ENCODE assay signal across 8 mouse cellular contexts in the genomic region with DNA sequence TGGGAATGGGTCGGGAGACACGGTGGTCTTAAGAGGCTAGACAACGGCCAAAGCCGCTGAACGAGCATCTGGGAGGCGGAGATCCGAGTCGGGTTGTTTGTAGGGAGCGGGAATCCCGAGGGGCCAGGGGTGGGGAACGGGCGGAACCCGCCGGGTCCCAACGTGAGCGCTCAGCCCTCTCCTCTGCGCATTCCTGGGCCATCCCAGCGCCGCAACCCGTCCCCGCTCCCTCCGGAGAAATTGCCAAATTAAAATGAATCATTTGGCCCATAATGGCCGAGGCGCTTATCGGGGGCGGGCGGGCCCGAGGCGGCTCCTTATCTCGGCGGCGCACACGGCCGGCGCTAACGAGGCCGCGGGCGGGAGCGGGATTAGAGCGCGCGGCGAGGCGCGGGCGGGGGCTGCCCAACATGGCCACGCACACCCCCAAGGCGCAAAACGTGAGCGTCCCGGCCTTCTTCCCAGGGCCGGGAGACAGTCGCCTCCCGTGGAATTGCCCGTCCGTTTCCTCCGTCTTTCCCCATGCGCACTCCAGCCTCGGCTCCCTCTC. TPM values are rescaled to one million over a fixed set of nuclear protein-coding genes. Genes with fewer than 3 reads are reported as not detected.
DNase-seq lines count a peak whose midpoint lies in the region; ATAC-seq and TF ChIP-seq lines count a peak whose summit lies in the region.

Gene Tal1 (plus strand): TSS at position 56 of the 550 bp plus-strand sequence.

- H3K27ac ChIP-seq in layer of hippocampus, adult 2 months = peak within 1 kb of the TSS; percentile 81
- H3K27ac ChIP-seq in heart, embryonic 16.5 days (ENCODE audit: low read length) = peak within 1 kb of the TSS; percentile 80
- peak within 1 kb of the TSS; percentile 75 for H3K27ac ChIP-seq in limb, embryonic 10.5 days
- H3K27ac ChIP-seq in midbrain, embryonic 14.5 days (replicated peaks; ENCODE audit: low read depth, low read length) = peak within 1 kb of the TSS; percentile 95

- 1% methylated on average over 60 of the region's 60 CpGs for WGBS in heart, embryonic 16.5 days
- WGBS in limb, embryonic 10.5 days = under 1% methylated on average over 60 of the region's 60 CpGs
- under 1% methylated on average over 60 of the region's 60 CpGs for WGBS in midbrain, embryonic 14.5 days

- no peak for TF ChIP-seq CTCF in layer of hippocampus, adult 2 months (conservative IDR thresholded peaks at IDR 0.05)

- peak within 1 kb of the TSS; percentile 65 for H3K9ac ChIP-seq in heart, embryonic 16.5 days (ENCODE audit: low read length)
- peak within 1 kb of the TSS; percentile 68 for H3K9ac ChIP-seq in midbrain, embryonic 14.5 days (replicated peaks; ENCODE audit: low read length)

- no peak for DNase-seq in layer of hippocampus, adult 2 months (ENCODE audit: low spot score in 2 of 2)
- DNase-seq in layer of hippocampus, adult 18-20 months (ENCODE audit: low spot score in 2 of 2) = no peak
- peak; percentile 71 for DNase-seq in embryo, embryonic 9.5 days (ENCODE audit: extremely low spot score)
- peak; percentile 73 for DNase-seq in limb, embryonic 10.5 days (ENCODE audit: low spot score)
- DNase-seq in midbrain, embryonic 14.5 days = peak; percentile 87
- no peak for DNase-seq in ovary, adult 18-20 months (ENCODE audit: low spot score)
- no peak for DNase-seq in cerebellum, adult 11-12 months

- ATAC-seq in heart, embryonic 16.5 days (replicated peaks; ENCODE audit: extremely low read depth, insufficient read depth, low FRiP score) = peak; percentile 21
- ATAC-seq in midbrain, embryonic 14.5 days (ENCODE audit: low FRiP score, low TSS enrichment) = peak; percentile 82

- H3K36me3 ChIP-seq in heart, embryonic 16.5 days (ENCODE audit: control insufficient read depth, insufficient read depth) = no peaks in the 10 kb centered on the region
- H3K36me3 ChIP-seq in limb, embryonic 10.5 days = no peaks in the 10 kb centered on the region
- no peaks in the 10 kb centered on the region for H3K36me3 ChIP-seq in midbrain, embryonic 14.5 days (ENCODE audit: control insufficient read depth, insufficient read depth, low read length)

- H3K4me1 ChIP-seq in heart, embryonic 16.5 days (ENCODE audit: control insufficient read depth, insufficient read depth, low read length) = peaks cover 12% of the 10 kb centered on the region
- peaks cover 32% of the 10 kb centered on the region for H3K4me1 ChIP-seq in limb, embryonic 10.5 days
- 0 out of 2 replicates have a peak, but pooled peaks cover 6% of the 10 kb centered on the region for H3K4me1 ChIP-seq in midbrain, embryonic 14.5 days (ENCODE audit: control insufficient read depth, insufficient read depth, low read length)

- H3K4me2 ChIP-seq in heart, embryonic 16.5 days (ENCODE audit: low read depth, low read length) = peak within 1 kb of the TSS; percentile 71
- H3K4me2 ChIP-seq in midbrain, embryonic 14.5 days (ENCODE audit: low read length) = peak within 1 kb of the TSS; percentile 97

- peak within 1 kb of the TSS; percentile 46 for H3K4me3 ChIP-seq in layer of hippocampus, adult 2 months
- peak within 1 kb of the TSS; percentile 56 for H3K4me3 ChIP-seq in heart, embryonic 16.5 days (ENCODE audit: low read length)
- H3K4me3 ChIP-seq in limb, embryonic 10.5 days = peak within 1 kb of the TSS; percentile 46
- peak within 1 kb of the TSS; percentile 43 for H3K4me3 ChIP-seq in midbrain, embryonic 14.5 days (replicated peaks; ENCODE audit: low read depth, low read length)

- no peaks in the 10 kb centered on the region for H3K9me3 ChIP-seq in heart, embryonic 16.5 days (replicated peaks; ENCODE audit: control insufficient read depth, low read length)
- H3K9me3 ChIP-seq in limb, embryonic 10.5 days (replicated peaks) = no peaks in the 10 kb centered on the region
- no peaks in the 10 kb centered on the region for H3K9me3 ChIP-seq in midbrain, embryonic 14.5 days (ENCODE audit: control insufficient read depth, low read length)

- peaks cover 66% of the 10 kb centered on the region for H3K27me3 ChIP-seq in heart, embryonic 16.5 days (ENCODE audit: control insufficient read depth, insufficient read depth, low read length)
- peaks cover 100% of the 10 kb centered on the region for H3K27me3 ChIP-seq in limb, embryonic 10.5 days (ENCODE audit: low read depth, poor library complexity, severe bottlenecking)
- H3K27me3 ChIP-seq in midbrain, embryonic 14.5 days (ENCODE audit: control insufficient read depth, insufficient read depth, low read length) = peaks cover 67% of the 10 kb centered on the region

RNA-seq across cellular contexts. Expression of gene Tal1, which starts in this region (rescaled TPM):
- 1 to 10 TPM in 1 of 2 experiments, under 1 TPM in 1; 0.86 to 1.0 TPM for total RNA-seq in layer of hippocampus, adult 2 months (2021)
- 1 to 10 TPM in 1 of 2 experiments, under 1 TPM in 1; 0.84 to 1.3 TPM for total RNA-seq in layer of hippocampus, adult 18-20 months (2021)
- polyA plus RNA-seq in heart, embryonic 16.5 days (2015; fragmentation: Nextera tagmentation; extraction: Ambion mirVana) = 0.89 and 1.3 TPM in 2 replicates
- 1.7 TPM in 2 replicates for polyA plus RNA-seq in limb, embryonic 10.5 days (2016; fragmentation: Nextera tagmentation; extraction: Ambion mirVana)
- polyA plus RNA-seq in midbrain, embryonic 14.5 days (2014; fragmentation: Nextera tagmentation; extraction: Ambion mirVana) = 23.1 and 23.8 TPM in 2 replicates

Comparison
In these comparisons a context has a peak if more than half of its experiments do, and no peak if none do; other contexts are left out.
1. DNase-seq: peak in embryo, embryonic 9.5 days (single experiment), limb, embryonic 10.5 days (single experiment) and midbrain, embryonic 14.5 days (single experiment); none in layer of hippocampus, adult 2 months (0 of 2), layer of hippocampus, adult 18-20 months (0 of 2), ovary, adult 18-20 months (single experiment) and cerebellum, adult 11-12 months (single experiment).
2. Peak in every context shown above with its lines, with median percentiles within 50 percentile points of each other: H3K27ac ChIP-seq and H3K4me3 ChIP-seq.